Mouse (Mus musculus): Measurements from ENCODE around the gene Phkg2.
"Not testable (repeated sequence)": the region's sequence is repeated elsewhere in the genome, so short reads cannot be mapped to it uniquely, and the experiment has no call there.

The Phkg2 gene

GRCm38 (mm10) chr7:127602903-127603302, 29.8 kb downstream of the Phkg2 start:
- no peak for DNase-seq (ENCODE audit: low spot score in 2 of 2)

- DNase-seq (ENCODE audit: low spot score in 2 of 2), result no peak
These were observed 31.1 kb downstream of the Phkg2 start for GRCm38 (mm10) chr7:127604256-127604655.

- DNase-seq (ENCODE audit: low spot score in 2 of 2), result no peak
These were observed 34.0 kb downstream of the Phkg2 start for GRCm38 (mm10) chr7:127607150-127607549.

DNA sequence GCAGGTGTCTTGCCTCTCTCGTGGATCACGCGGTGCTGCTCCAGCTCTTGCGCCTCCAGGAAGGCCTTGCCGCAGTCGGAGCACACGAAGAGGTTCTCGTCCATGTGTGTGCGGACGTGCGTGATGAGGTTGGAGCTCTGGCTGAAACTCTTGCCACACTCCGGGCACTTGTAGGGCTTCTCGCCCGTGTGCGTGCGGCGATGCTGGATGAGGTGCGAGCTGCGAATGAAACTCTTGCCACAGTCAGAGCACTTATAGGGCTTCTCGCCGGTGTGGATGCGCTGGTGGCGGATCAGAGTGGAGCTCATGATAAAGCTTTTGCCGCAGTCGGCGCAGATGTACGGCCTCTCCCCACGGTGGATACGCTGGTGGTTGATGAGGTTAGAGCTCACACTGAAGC, 37.9 kb downstream of the Phkg2 start:
- no peak for DNase-seq (ENCODE audit: low spot score in 2 of 2)

- DNase-seq (ENCODE audit: low spot score in 2 of 2), result no peak
These were observed 38.4 kb downstream of the Phkg2 start for GRCm38 (mm10) chr7:127611561-127611960.

GRCm38 (mm10) chr7:127613501-127613900, 40.4 kb downstream of the Phkg2 start:
- no peak for DNase-seq (ENCODE audit: low spot score in 2 of 2)

DNA sequence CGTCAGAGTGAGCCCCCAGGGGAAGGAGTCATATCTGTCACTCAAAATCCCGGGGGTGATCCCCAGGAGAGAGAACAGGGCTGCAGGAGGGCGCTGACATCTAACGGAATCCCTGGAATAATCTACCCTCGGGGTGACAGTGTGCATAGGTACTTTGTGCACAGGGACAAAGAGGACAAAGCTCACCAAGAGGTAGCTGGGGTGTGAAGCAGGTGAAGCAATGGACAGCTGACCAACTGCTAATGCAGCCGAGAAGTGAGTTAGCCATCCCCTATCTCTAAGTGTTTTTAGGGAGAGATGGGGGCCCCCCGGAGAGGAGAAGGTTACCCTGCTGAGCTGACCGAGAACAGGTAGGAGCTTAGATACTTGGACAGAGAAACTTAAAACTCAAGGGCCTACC, 41.0 kb downstream of the Phkg2 start:
- no peak for DNase-seq (ENCODE audit: low spot score in 2 of 2)

DNA sequence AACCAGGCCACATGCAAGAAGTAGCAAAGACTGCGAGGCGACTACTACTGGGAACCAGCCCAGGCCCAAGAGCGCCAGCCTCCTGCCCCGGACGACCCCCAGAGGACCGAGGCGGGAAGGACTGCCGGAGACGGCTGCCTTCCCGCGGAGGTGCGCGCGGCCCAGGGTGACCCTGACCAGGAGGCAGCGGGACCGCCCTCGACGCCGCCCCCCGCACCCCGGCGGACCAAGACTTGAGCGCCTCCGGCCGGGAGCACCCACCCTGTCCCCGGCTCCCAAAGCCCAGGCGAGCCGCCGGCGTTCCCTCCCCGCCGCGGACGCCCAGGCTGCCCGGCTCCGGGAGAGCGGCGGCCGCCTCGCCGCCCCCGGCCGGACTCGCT, 41.4 kb downstream of the Phkg2 start:
- DNase-seq (ENCODE audit: low spot score in 2 of 2), result peak; percentile 28 to 50

- DNase-seq (ENCODE audit: low spot score in 2 of 2), result peak; percentile 51 to 67
These were observed 42.0 kb downstream of the Phkg2 start, which contains the start of gene Zfp629 for GRCm38 (mm10) chr7:127614891-127615843. Zfp629 (minus strand) TSS chr7:127615797.

- DNase-seq (ENCODE audit: low spot score in 2 of 2), result peak; percentile 35 to 48
These were observed 43.2 kb downstream of the Phkg2 start for GRCm38 (mm10) chr7:127616336-127616735.

DNA sequence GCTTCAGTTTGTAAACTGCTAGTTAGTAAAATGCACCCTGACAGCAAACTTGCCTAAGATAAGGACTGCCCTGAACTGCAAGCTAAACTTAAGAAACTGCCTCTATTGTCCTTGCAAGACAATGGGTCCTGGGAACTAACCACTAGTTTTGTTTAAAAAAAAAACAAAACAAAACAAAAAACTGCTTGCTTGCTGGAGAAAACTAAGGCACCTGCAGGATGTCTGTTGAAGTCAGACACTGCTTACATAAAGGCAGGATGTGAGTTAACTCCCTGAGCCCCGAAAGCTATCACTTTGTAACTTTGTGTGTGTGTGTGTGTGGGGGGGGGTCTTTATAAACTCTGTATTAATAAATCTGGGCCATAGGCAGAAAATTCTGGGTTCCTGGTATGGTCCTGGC, 43.7 kb downstream of the Phkg2 start:
- DNase-seq (ENCODE audit: low spot score in 2 of 2), result peak; percentile 25 to 45

GRCm38 (mm10) chr7:127617962-127618361, 44.8 kb downstream of the Phkg2 start:
- peak; percentile 57 to 62 for DNase-seq (ENCODE audit: low spot score in 2 of 2)

DNA sequence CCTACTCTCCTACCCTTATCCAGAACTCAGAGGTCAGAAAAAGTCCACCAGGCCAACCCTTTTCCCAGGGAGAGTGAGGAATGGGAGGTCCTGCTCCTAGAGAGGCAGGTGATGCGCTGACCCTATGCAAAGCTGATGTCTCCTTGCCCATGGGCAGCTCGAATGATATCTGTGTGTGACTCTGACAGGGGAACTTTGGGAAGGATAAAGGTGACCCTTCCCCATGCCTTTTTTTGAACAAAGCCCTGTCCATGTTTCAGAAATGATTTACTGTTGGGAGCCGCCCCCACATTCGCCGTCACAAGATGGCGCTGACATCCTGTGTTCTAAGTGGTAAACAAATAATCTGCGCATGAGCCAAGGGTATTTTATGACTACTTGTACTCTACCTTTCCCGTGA, 45.3 kb downstream of the Phkg2 start:
- not testable (repeated sequence) for DNase-seq (ENCODE audit: low spot score in 2 of 2)

DNA sequence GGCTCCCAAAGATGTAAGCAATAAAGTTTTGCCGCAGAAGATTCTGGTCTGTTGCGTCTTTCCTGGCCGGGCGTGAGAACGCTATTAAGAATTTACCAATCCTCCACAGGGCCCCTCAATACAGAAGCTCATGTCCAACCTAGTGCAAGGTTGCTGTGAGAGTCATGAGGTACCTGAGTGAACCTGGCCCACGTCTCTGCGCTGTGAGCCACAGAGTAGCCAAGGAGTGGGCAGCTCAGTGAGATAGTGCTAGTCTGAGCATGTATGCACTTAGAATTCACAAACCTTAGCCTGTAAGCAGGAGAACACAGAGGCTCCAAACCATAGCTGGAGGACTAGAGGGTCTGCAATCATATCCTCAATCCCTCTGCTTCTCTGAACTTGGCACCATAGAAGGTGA, 52.9 kb downstream of the Phkg2 start:
- DNase-seq (ENCODE audit: low spot score in 2 of 2), result no peak

DNA sequence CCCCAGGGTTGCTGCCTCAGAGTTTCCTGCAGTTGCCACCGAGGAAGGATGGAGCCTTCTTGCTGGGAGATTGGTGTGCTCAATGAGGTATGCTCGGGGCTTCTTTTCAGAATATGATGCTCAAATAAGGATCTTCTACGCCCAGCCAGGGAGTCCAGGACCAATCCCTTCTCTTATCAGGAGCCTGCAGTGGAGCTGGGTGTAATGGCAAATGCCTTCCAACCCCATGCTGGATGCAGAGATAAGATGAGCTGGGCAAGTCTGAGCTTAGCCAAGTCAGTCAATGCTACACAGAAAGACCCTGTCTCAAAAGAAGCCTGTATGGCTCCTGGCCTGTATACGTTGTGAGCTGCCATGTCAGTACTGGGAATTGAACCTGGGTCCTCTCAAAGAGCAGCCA, 53.3 kb downstream of the Phkg2 start:
- DNase-seq (ENCODE audit: low spot score in 2 of 2), result no peak

DNA sequence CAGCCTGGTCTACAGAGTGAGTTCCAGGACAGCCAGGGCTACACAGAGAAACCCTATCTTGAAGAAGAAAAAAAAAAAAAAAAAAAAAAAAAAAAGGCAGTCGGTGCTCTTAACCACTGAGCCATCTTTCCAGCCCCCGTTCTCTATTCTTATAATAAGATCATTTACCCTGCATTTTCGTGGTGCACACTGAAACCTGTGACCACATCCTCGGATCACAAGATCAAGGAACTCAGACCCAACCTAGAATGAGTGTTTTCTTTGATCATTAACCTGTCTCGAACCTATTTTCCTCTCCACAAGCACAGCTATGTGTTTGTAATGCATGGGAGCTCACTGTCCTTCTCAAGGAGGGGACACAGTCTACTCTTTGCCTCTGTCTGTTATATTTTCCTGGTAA, 55.5 kb downstream of the Phkg2 start:
- DNase-seq (ENCODE audit: low spot score in 2 of 2), result no peak

GRCm38 (mm10) chr7:127631416-127631815, 58.3 kb downstream of the Phkg2 start:
- no peak for DNase-seq (ENCODE audit: low spot score in 2 of 2)

Measured in thymus, postnatal 10 days (tissue).